Comparison of ENCODE assay signal across 16 mouse cellular contexts in genomic region chr17:44485337-44485736, GRCm38 (mm10).
"Had no signal": no experiment of that assay in that cellular context is flagged by ENCODE, and none has a peak within 500 bp of the region (broad histone marks: within the 10 kb centered on the region; RNA-seq: fewer than 3 reads in every experiment).

No protein-coding gene starts in this region.

- H3K4me3 ChIP-seq: neural tube, embryonic 12.5 days; neural tube, embryonic 13.5 days; neural tube, embryonic 15.5 days; stomach, embryonic 15.5 days had no signal

- H3K27me3 ChIP-seq: neural tube, embryonic 12.5 days; neural tube, embryonic 13.5 days; neural tube, embryonic 15.5 days; stomach, embryonic 15.5 days had no signal

- H3K27ac ChIP-seq: neural tube, embryonic 12.5 days; neural tube, embryonic 13.5 days; neural tube, embryonic 15.5 days; stomach, embryonic 15.5 days; stomach, postnatal 0 days had no signal

- H3K4me1 ChIP-seq: neural tube, embryonic 12.5 days; neural tube, embryonic 13.5 days; stomach, embryonic 15.5 days had no signal

- H3K36me3 ChIP-seq: neural tube, embryonic 12.5 days; neural tube, embryonic 13.5 days; neural tube, embryonic 15.5 days; stomach, embryonic 15.5 days had no signal

- H3K9ac ChIP-seq: neural tube, embryonic 12.5 days; neural tube, embryonic 13.5 days; neural tube, embryonic 15.5 days; stomach, embryonic 15.5 days had no signal

- DNase-seq: retina, postnatal 1 day; right cerebral cortex, adult 18-20 months; right cerebral cortex, postnatal 14 days; right cerebral cortex, postnatal 25 days; spleen, adult 18-20 months; thymus, adult 18-20 months; thymus, adult 2 months; thymus, postnatal 14 days; thymus, postnatal 25 days; thymus, postnatal 36 days; thymus, postnatal 4 days had no signal

- H3K9me3 ChIP-seq: neural tube, embryonic 12.5 days; neural tube, embryonic 13.5 days; neural tube, embryonic 15.5 days; stomach, embryonic 15.5 days had no signal

- H3K4me2 ChIP-seq: neural tube, embryonic 12.5 days; neural tube, embryonic 13.5 days; neural tube, embryonic 15.5 days; stomach, embryonic 15.5 days had no signal
